Mouse (Mus musculus) CH12.LX (cell line): Measurements from ENCODE around the gene Aven.

ENCODE experiments used
- CHD1 ChIP-seq: IDR thresholded peaks from 2 replicates; pipeline ENCODE4 v1.6.1; 2012; ENCODE audit warnings: low read depth, low read length, improper control_type of control experiment, inconsistent platforms
- CTCF ChIP-seq, 2 experiments: IDR thresholded peaks in 1 of 2; conservative IDR thresholded peaks in 1 of 2; 2 replicates each; pipeline ENCODE4 v1.5.1; 2011 to 2012; ENCODE audit warnings: low read depth in 2 of 2, low read length in 2 of 2, improper control_type of control experiment in 1 of 2, inconsistent platforms in 1 of 2, mild to moderate bottlenecking in 1 of 2, moderate library complexity in 1 of 2
- E2F4 ChIP-seq: IDR thresholded peaks from 2 replicates; pipeline ENCODE4 v1.6.1; 2011; ENCODE audit warnings: low read depth, low read length, improper control_type of control experiment; ENCODE audit not compliant: insufficient replicate concordance
- ELF1 ChIP-seq: IDR thresholded peaks from 2 replicates; pipeline ENCODE4 v1.6.1; 2014; ENCODE audit warnings: low read depth, mild to moderate bottlenecking, inconsistent platforms, low read length, improper control_type of control experiment
- GABPA ChIP-seq: IDR thresholded peaks from 2 replicates; pipeline ENCODE4 v1.6.1; 2012; ENCODE audit warnings: low read depth, low read length, improper control_type of control experiment, inconsistent platforms; ENCODE audit not compliant: insufficient replicate concordance
- MAX ChIP-seq: IDR thresholded peaks from 2 replicates; pipeline ENCODE4 v1.6.1; 2011; ENCODE audit warnings: low read length, improper control_type of control experiment
- POLR2A ChIP-seq: IDR thresholded peaks from 2 replicates; pipeline ENCODE4 v1.6.1; 2011; ENCODE audit warnings: low read depth, mild to moderate bottlenecking, improper control_type of control experiment, low read length
- POLR2AphosphoS2 ChIP-seq: IDR thresholded peaks from 2 replicates; pipeline ENCODE4 v1.6.1; 2011; ENCODE audit warnings: low read depth, low read length, improper control_type of control experiment
- TBP ChIP-seq: conservative IDR thresholded peaks from 2 replicates; pipeline ENCODE4 v1.6.1; 2011; ENCODE audit warnings: low read depth, low read length, improper control_type of control experiment
- TCF12 ChIP-seq: IDR thresholded peaks from 2 replicates; pipeline ENCODE4 v1.6.1; 2014; ENCODE audit warnings: low read depth, mild to moderate bottlenecking, inconsistent platforms, low read length, improper control_type of control experiment
- USF1 ChIP-seq: IDR thresholded peaks from 2 replicates; pipeline ENCODE4 v1.6.1; 2014; ENCODE audit warnings: low read depth, mild to moderate bottlenecking, inconsistent platforms, low read length, improper control_type of control experiment
- ZC3H11A ChIP-seq: IDR thresholded peaks from 2 replicates; pipeline ENCODE4 v1.6.1; 2012; ENCODE audit warnings: low read depth, mild to moderate bottlenecking, inconsistent platforms, low read length, improper control_type of control experiment
- ZKSCAN1 ChIP-seq: IDR thresholded peaks from 2 replicates; pipeline ENCODE4 v1.6.1; 2012; ENCODE audit warnings: low read depth, inconsistent platforms, low read length, improper control_type of control experiment, borderline replicate concordance

DNA sequence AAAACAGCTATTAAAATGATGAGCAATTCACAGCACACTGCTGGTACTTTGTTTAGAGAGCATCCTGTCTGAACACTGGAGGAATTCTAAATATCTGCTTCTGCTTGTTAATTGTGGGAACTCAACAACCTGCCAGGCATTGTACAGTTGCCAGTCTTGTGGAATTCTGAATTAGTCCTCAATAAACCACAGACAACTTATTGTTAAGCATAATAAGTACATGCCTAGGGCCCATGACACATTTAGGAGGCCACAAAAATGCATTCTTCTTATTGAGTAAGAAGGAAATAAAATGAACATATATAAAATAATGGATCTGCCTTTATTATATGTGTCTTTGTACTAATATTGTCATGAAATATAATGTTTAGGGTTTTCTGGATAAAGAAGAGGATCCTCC, 47.3 kb upstream of the Aven start:
- no peak for TF ChIP-seq USF1
- no peak for TF ChIP-seq CTCF (conservative IDR thresholded peaks at IDR 0.05 in 1 of 2, IDR thresholded peaks at IDR 0.05 in 1 of 2; ENCODE audit: low read depth in 2 of 2, low read length in 2 of 2)
- TF ChIP-seq GABPA, result no peak
- no peak for TF ChIP-seq POLR2A
- TF ChIP-seq ZC3H11A, result no peak
- TF ChIP-seq TCF12, result no peak
- no peak for TF ChIP-seq MAX
- TF ChIP-seq ZKSCAN1, result no peak
- TF ChIP-seq TBP, result no peak
- TF ChIP-seq E2F4, result no peak
- no peak for TF ChIP-seq ELF1
- no peak for TF ChIP-seq POLR2AphosphoS2
- TF ChIP-seq CHD1, result no peak
